Mouse (Mus musculus) liver, embryonic 14.5 days (tissue): ENCODE data around the gene Ulk2.

Source experiments
- CTCF ChIP-seq: IDR thresholded peaks from 2 replicates; pipeline ENCODE4 v1.5.1; 2016; ENCODE audit warnings: antibody characterized with exemption, low read depth, control low read depth
- EP300 ChIP-seq: IDR thresholded peaks from 2 replicates; pipeline ENCODE4 v1.6.1; 2016; ENCODE audit warnings: antibody characterized with exemption, low read depth

GRCm38 (mm10) chr11:61732672-61733071 lies 122.2 kb downstream of the Ulk2 start:
- TF ChIP-seq EP300 (no peak), CTCF (no peak)
